Mouse (Mus musculus): ENCODE results near the gene Rhno1. TPM values are rescaled to one million over a fixed set of nuclear protein-coding genes. Genes with fewer than 3 reads are reported as not detected.

The Rhno1 gene
- 1.5 TPM for polyA plus RNA-seq (2014; fragmentation: Illumina TruSeq; extraction: RNeasy Lipid Tissue Mini Kit (QIAGEN cat#74804); ENCODE audit: low read depth, low replicate concordance)

GRCm38 (mm10) chr6:128362381-128363006 is at the start of gene Rhno1, which contains the start of gene Foxm1:
Gene Rhno1, minus strand, starts transcription at chr6:128362911.
Gene Foxm1, plus strand, starts transcription at chr6:128362967.

GRCm38 (mm10) chr6:128398996-128399395 is 36.3 kb upstream of the Rhno1 start, which contains the start of gene Nrip2:
Gene Nrip2, plus strand, starts transcription at chr6:128399296.

DNA sequence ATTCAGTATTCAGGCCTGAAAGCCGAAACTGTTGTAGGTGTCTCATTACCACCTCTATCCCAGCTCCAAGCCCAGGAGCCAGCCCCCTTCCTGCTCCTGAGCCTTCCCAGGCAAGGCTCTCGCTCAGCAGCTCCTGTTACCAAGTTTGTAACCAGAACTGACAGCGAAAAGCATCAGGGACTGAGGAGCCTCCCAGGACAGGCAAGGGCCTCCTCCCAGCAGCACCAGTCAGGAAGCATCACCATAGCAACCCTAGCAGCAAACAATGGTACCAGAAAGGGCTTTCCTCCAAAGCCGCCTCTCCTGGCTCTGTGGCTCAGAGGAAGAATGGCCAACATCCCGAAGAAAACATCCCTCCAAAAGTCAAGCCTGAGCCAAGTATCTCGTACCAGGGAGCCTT is 12.5 kb upstream of the Rhno1 start, which contains the start of the genes Tex52 and Gm44596:
Tex52 (plus strand) TSS at position 265 of the 400 bp plus-strand sequence.
Gm44596 (plus strand) TSS at position 312 of the 400 bp plus-strand sequence.

DNA sequence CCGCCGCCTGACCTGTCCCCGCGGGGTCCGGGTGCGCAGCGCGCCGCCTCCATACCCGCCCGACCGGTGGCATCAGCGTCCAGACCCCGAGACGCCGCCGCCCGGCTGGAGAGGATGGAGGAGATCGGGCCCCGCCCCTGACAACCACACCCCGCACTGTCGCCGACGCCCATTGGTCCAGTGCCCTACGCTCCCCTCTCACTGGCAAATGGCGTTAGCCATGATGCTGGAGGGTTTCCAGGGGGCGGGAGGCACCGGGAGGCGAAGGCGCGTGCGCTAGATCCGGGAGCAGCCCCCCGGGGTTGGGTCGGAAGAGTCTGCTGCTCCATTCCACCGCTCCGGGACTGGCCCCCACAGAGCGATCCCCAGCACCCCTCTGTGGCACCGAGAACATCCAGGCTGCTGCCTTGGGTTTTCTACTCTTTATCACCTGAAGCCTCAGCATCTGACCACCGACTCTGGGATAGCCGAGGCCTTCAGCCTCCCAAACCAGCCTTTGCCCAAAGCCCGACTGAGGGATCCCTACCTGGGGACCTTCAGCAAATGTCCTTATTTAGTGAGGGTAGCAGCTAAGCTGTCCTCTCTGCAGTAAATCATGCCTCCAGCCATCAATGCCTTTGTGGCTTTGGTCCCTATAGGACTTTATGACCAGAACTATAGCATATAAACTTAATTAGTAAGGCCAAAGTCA is 6.8 kb downstream of the Rhno1 start, which contains the start of gene Tulp3:
Tulp3 (minus strand) TSS at position 126 of the 691 bp plus-strand sequence.

Other genes with a start within 250 kb of the Rhno1 start
- gene Tspan9, start 219.3 kb downstream of the Rhno1 start, polyA plus RNA-seq (2014; fragmentation: Illumina TruSeq; extraction: RNeasy Lipid Tissue Mini Kit (QIAGEN cat#74804); ENCODE audit: low read depth, low replicate concordance) = 4.0 TPM
- not detected for gene Tead4, start 62.1 kb downstream of the Rhno1 start, polyA plus RNA-seq (2014; fragmentation: Illumina TruSeq; extraction: RNeasy Lipid Tissue Mini Kit (QIAGEN cat#74804); ENCODE audit: low read depth, low replicate concordance)
- gene Tulp3, start 7.1 kb downstream of the Rhno1 start, polyA plus RNA-seq (2014; fragmentation: Illumina TruSeq; extraction: RNeasy Lipid Tissue Mini Kit (QIAGEN cat#74804); ENCODE audit: low read depth, low replicate concordance) = 0.40 TPM
- gene Foxm1, start 56 bp upstream of the Rhno1 start, polyA plus RNA-seq (2014; fragmentation: Illumina TruSeq; extraction: RNeasy Lipid Tissue Mini Kit (QIAGEN cat#74804); ENCODE audit: low read depth, low replicate concordance) = not detected
- gene Tex52, start 12.5 kb upstream of the Rhno1 start, polyA plus RNA-seq (2014; fragmentation: Illumina TruSeq; extraction: RNeasy Lipid Tissue Mini Kit (QIAGEN cat#74804); ENCODE audit: low read depth, low replicate concordance) = not detected
- gene Gm44596, start 12.6 kb upstream of the Rhno1 start, polyA plus RNA-seq (2014; fragmentation: Illumina TruSeq; extraction: RNeasy Lipid Tissue Mini Kit (QIAGEN cat#74804); ENCODE audit: low read depth, low replicate concordance) = not detected
- 0.21 TPM for gene Nrip2, start 36.4 kb upstream of the Rhno1 start, polyA plus RNA-seq (2014; fragmentation: Illumina TruSeq; extraction: RNeasy Lipid Tissue Mini Kit (QIAGEN cat#74804); ENCODE audit: low read depth, low replicate concordance)
- 3.9 TPM for gene Itfg2, start 62.0 kb upstream of the Rhno1 start, polyA plus RNA-seq (2014; fragmentation: Illumina TruSeq; extraction: RNeasy Lipid Tissue Mini Kit (QIAGEN cat#74804); ENCODE audit: low read depth, low replicate concordance)
- gene Fkbp4, start 75.8 kb upstream of the Rhno1 start, polyA plus RNA-seq (2014; fragmentation: Illumina TruSeq; extraction: RNeasy Lipid Tissue Mini Kit (QIAGEN cat#74804); ENCODE audit: low read depth, low replicate concordance) = 30.7 TPM
- gene Pzp, start 163.8 kb upstream of the Rhno1 start, polyA plus RNA-seq (2014; fragmentation: Illumina TruSeq; extraction: RNeasy Lipid Tissue Mini Kit (QIAGEN cat#74804); ENCODE audit: low read depth, low replicate concordance) = 5,030 TPM
- 56.5 TPM for gene A2ml1, start 218.7 kb upstream of the Rhno1 start, polyA plus RNA-seq (2014; fragmentation: Illumina TruSeq; extraction: RNeasy Lipid Tissue Mini Kit (QIAGEN cat#74804); ENCODE audit: low read depth, low replicate concordance)